Mouse (Mus musculus) small intestine, adult 2 months (tissue): ENCODE measurements at regions not wholly inside any gene's neighbourhood (a gene's known extent, or its start where the extent isn't known, plus 50 kb on each side); places are given as distances from the start of the nearest gene placed in this dataset.

ENCODE experiments used
- H3K27ac ChIP-seq: fragments of 200-500 bp; 2 replicates; pipeline ENCODE4 v1.5.1; 2012; ENCODE audit warnings: low read depth, low read length, control low read depth, inconsistent platforms; ENCODE audit not compliant: insufficient read depth
- H3K27me3 ChIP-seq: fragments of 200-500 bp; 2 replicates; pipeline ENCODE4 v1.6.1; 2012; ENCODE audit warnings: mild to moderate bottlenecking, moderate library complexity, low read length, inconsistent platforms; ENCODE audit not compliant: control insufficient read depth, insufficient read depth
- H3K36me3 ChIP-seq: fragments of 200-500 bp; 2 replicates; pipeline ENCODE4 v1.6.1; 2012; ENCODE audit warnings: mild to moderate bottlenecking, low read length, control low read depth, inconsistent platforms; ENCODE audit not compliant: control insufficient read depth, insufficient read depth
- H3K4me1 ChIP-seq: fragments of 200-500 bp; 2 replicates; pipeline ENCODE4 v1.6.1; 2012; ENCODE audit warnings: low read length, inconsistent platforms, mixed read lengths; ENCODE audit not compliant: control insufficient read depth, insufficient read depth, insufficient read length
- H3K4me3 ChIP-seq: fragments of 200-500 bp; 2 replicates; pipeline ENCODE4 v1.5.1; 2012; ENCODE audit warnings: low read depth, mild to moderate bottlenecking, control low read depth, inconsistent platforms, low read length, moderate library complexity
- CTCF ChIP-seq: fragments of 200-500 bp; IDR thresholded peaks from 2 replicates; pipeline ENCODE4 v1.5.1; 2012; ENCODE audit warnings: low read depth, mild to moderate bottlenecking, control low read depth, inconsistent platforms, low read length, moderate library complexity, mixed read lengths; ENCODE audit not compliant: insufficient replicate concordance, insufficient read length; ENCODE audit errors: extremely low read depth
- POLR2A ChIP-seq: fragments of 200-500 bp; IDR thresholded peaks from 2 replicates; pipeline ENCODE4 v1.6.1; 2012; ENCODE audit warnings: low read depth, mild to moderate bottlenecking, control low read depth, inconsistent platforms, low read length, moderate library complexity
- WGBS: fragments of 180-500 bp; shearing (Covaris S2); methylation state at CpG from one replicate; pipeline ENCODE4 v1.1.7; 2018; 5-methylcytosine and 5-hydroxymethylcytosine counted together

DNA sequence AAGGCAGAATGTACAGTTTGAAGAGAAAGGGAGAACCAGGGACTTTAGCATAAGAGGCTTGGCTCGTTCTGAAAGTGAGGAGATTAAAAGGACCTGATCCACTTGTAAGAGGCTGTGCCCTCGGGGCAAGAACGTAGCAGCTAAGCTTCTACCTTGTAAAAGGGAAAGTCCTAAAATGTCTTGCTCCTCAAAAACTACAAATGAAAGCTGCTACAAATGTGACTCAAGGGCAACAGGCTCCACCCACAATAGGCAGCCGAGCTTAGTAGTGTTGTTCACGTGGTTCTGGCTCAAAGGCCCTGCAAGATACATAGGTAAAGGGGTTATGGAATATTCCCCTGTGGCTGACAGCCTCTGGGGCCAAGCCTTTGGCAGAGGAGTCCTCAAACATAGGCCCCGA is 192.7 kb upstream of the Zfp703 start:
- no peak for TF ChIP-seq POLR2A
- 60% methylated on average over 6 of the region's 6 CpGs for WGBS

DNA sequence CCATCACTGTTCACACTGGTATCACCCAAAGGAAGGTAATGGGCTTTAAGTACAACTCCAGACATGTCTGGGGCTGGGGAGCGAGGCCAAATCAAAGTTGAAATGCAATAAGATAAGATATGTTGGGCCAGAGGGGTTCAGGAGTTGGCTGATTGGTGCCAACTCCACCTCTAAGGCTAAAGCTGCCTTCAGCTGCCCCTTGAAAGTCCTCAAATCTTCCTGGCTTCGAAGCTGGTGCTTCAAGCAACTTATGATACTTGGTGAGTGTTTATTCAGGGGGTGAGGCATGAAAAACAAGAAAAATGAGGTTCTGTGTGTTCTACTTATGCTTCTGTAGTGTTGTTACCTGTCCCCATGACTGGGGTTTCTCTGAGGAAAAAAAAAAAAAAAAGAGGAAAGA is 185.3 kb upstream of the Zfp703 start:
- no peaks in the 10 kb centered on the region for H3K27me3 ChIP-seq
- WGBS: 51% methylated on average over 2 of the region's 2 CpGs
- no peak overlapping the region for H3K4me3 ChIP-seq
- TF ChIP-seq POLR2A (no peak), CTCF (no peak)
- no peak overlapping the region for H3K27ac ChIP-seq
- H3K36me3 ChIP-seq: no peaks in the 10 kb centered on the region
- H3K4me1 ChIP-seq: peaks cover 4% of the 10 kb centered on the region; the same call in 1 of the 2 replicates

More for the DNA sequence above, 192.7 kb upstream of the Zfp703 start:
- H3K27me3 ChIP-seq: no peaks in the 10 kb centered on the region
- H3K27ac ChIP-seq: no peak overlapping the region
- H3K4me3 ChIP-seq: no peak overlapping the region
- no peaks in the 10 kb centered on the region for H3K36me3 ChIP-seq
- no peaks in the 10 kb centered on the region for H3K4me1 ChIP-seq

DNA sequence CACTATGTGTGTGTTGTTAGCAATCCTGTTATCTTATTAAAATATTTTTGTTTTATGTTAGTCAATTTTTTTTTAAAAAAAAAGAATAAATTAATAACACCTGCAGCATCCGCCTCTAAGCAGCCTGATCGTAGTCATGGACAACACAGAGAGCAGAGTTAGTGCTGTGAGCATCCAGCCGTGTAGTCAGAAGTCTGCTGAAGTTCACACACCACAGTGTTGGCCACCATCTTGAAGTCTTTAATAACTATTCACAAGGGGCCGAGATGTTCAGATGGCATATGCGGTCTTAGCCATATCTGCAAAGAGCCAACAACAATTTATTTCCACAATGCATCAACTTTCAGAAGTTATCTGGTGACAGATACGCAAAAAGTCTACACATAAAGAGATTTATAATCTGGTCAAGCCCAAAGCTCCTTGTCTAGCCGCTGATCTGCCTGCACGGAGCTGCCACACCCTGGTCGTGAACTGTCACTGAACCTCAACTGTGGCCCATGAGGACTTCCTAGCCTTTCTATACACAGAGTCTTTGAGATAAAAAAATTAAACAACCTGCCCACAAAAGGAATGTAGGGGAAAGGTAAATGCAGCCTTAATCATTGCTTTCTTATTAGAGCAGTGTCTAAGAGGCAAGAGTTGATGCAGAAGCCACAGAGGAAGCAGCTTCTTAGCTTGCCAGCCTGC is 183.4 kb upstream of the Zfp703 start:
- Histone ChIP-seq H3K4me1 (peaks cover 4% of the 10 kb centered on the region; the same call in 1 of the 2 replicates), H3K4me3 (no peak overlapping the region), H3K36me3 (no peaks in the 10 kb centered on the region), H3K27me3 (no peaks in the 10 kb centered on the region), H3K27ac (no peak overlapping the region)
- TF ChIP-seq CTCF (no peak), POLR2A (no peak)
- 49% methylated on average over 9 of the region's 9 CpGs for WGBS

DNA sequence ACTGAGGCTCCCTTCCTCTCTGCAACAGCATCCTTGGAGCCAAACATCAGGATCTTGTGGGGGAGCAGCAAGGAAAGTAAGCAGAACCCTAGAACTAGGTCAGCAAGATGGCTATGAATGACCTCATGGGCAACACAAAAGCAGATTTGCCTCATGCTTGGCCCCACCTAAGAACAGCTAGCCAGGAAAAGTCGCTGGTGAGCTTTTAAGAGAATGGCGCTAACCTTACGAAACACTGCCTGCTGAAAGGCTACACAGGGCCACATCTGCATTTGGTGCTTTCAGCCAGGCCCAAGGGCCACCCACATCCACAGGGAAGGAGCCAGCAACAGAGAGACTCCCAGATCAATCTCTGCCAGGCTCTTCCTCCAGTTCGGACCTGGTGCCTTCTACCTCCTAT is 182.7 kb upstream of the Zfp703 start:
- H3K4me3 ChIP-seq: no peak overlapping the region
- no peaks in the 10 kb centered on the region for H3K36me3 ChIP-seq
- TF ChIP-seq POLR2A: no peak
- TF ChIP-seq CTCF: no peak
- H3K4me1 ChIP-seq: peaks cover 4% of the 10 kb centered on the region; the same call in 1 of the 2 replicates
- H3K27ac ChIP-seq: no peak overlapping the region
- no peaks in the 10 kb centered on the region for H3K27me3 ChIP-seq
- 82% methylated on average over 4 of the region's 4 CpGs for WGBS

DNA sequence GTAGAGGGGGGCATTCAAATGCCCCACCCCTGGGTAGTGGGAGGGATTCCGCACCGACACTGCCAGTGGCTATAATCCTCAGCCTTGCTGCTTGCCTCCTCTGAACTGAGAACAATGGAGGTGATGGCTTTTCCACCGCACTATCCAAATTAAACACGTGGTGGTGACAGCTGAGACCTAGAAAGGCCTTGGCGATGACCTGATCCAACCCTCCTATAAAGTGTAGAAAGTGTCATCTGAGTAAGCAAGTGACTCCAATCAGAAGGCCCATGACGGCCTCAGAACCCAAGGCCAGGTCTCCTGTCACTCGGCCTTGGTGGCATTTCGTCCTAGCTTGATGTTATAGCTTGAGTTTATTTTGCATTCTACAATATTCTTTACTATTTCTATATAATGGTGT is 181.5 kb upstream of the Zfp703 start:
- Histone ChIP-seq H3K27ac (no peak overlapping the region), H3K36me3 (no peaks in the 10 kb centered on the region), H3K27me3 (no peaks in the 10 kb centered on the region), H3K4me1 (peaks cover 4% of the 10 kb centered on the region; the same call in 1 of the 2 replicates), H3K4me3 (no peak overlapping the region)
- WGBS: 93% methylated on average over 8 of the region's 8 CpGs
- TF ChIP-seq CTCF (no peak), POLR2A (no peak)

DNA sequence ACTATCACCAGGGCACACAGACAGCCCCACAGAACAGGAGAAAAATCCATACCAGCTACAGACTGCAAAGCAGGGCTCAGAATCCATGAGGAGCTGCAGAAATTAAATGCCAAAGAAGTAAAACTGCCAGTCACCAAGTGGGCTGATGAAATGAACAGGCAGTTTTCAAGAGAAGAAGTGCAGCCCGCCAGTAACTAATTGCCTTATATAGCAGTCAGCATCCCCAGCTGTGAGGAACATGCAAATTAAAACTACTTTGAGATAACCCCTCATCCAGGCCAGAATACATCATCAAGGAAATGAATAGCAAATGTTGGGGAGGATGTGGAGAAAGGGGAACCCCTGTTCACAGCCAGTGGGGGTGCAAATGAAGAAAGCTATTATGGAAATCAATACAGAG is 177.3 kb upstream of the Zfp703 start:
- Histone ChIP-seq H3K27ac (no peak overlapping the region), H3K36me3 (no peaks in the 10 kb centered on the region), H3K27me3 (no peaks in the 10 kb centered on the region), H3K4me1 (no peaks in the 10 kb centered on the region), H3K4me3 (no peak overlapping the region)
- TF ChIP-seq CTCF (no peak), POLR2A (no peak)
- 75% methylated on average over 1 of the region's 1 CpGs for WGBS

DNA sequence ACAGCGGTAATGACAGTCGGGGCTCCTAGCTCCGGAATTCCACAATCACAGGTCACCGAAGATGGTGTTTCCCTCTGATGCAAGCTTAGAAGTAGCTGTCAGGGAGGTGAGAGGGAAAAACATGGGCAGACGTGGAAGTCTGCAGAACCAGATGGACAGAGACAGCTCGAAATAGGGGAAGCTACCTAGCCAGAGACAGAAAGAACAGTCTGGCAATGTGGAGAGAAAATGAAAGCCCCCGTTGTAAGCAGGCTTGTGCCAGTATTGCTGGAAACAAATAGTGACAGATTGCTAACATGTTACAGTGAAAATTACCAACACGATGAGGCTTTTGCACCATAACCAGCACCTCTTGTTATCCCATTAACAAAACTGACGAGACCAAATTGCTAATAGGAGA is 173.0 kb upstream of the Zfp703 start:
- Histone ChIP-seq H3K27ac (no peak overlapping the region), H3K27me3 (no peaks in the 10 kb centered on the region), H3K4me3 (no peak overlapping the region), H3K4me1 (peaks cover 3% of the 10 kb centered on the region; the same call in 1 of the 2 replicates), H3K36me3 (no peaks in the 10 kb centered on the region)
- TF ChIP-seq CTCF (no peak), POLR2A (no peak)
- 90% methylated on average over 9 of the region's 9 CpGs for WGBS
